Mouse (Mus musculus): ENCODE results near the gene Ttll5. TPM values are rescaled to one million over a fixed set of nuclear protein-coding genes. Genes with fewer than 3 reads are reported as not detected.

Gene Ttll5
- total and polyA plus RNA-seq, 2 experiments from 2014 or later = 6.3 to 16.8 TPM

DNA sequence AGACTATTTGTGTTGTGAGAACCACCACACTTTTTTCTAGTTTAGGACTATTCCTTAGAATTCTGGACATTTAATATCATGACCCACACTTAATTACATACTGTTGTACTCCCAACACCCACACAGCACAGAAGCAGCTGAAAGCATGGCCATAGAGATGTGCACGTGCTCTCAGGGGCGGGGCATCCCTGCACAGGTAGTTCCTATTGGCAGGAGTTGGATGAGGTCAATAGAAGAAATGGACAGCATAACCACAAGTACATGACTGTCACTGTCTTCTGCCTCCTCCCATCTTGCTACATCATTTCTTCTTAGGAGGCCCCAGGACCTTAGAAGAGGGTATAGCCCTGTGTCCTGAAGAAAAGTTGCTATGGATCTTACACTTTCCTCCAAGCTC is 168.4 kb downstream of the Ttll5 start:
- Histone ChIP-seq H3K9me3 (replicated peaks; ENCODE audit: control insufficient read depth, low read length) (no peaks in the 10 kb centered on the region), H3K9ac (replicated peaks; ENCODE audit: low read depth, low read length) (no peak overlapping the region), H3K36me3 (replicated peaks; ENCODE audit: control insufficient read depth, insufficient read depth, low read length) (peaks cover 11% of the 10 kb centered on the region; the same call in 1 of the 2 replicates), H3K4me3 (ENCODE audit: low read depth, low read length) (no peak overlapping the region), H3K4me2 (ENCODE audit: low read depth, low read length) (no peak overlapping the region), H3K4me1 (ENCODE audit: control insufficient read depth, insufficient read depth) (0 out of 2 replicates have a peak, but pooled peaks cover 8% of the 10 kb centered on the region), H3K27ac (ENCODE audit: low read depth) (no peak overlapping the region), H3K27me3 (ENCODE audit: control insufficient read depth, insufficient read depth, low read length) (no peaks in the 10 kb centered on the region)
- TF ChIP-seq CTCF (IDR thresholded peaks at IDR 0.05; ENCODE audit: low read depth) (no peak), EP300 (IDR thresholded peaks at IDR 0.05; ENCODE audit: low read depth) (no peak)
- 90% methylated on average over 2 of the region's 2 CpGs for WGBS
- no peak for DNase-seq (ENCODE audit: low spot score)
- ATAC-seq (ENCODE audit: insufficient read depth, low read depth) = no peak

DNA sequence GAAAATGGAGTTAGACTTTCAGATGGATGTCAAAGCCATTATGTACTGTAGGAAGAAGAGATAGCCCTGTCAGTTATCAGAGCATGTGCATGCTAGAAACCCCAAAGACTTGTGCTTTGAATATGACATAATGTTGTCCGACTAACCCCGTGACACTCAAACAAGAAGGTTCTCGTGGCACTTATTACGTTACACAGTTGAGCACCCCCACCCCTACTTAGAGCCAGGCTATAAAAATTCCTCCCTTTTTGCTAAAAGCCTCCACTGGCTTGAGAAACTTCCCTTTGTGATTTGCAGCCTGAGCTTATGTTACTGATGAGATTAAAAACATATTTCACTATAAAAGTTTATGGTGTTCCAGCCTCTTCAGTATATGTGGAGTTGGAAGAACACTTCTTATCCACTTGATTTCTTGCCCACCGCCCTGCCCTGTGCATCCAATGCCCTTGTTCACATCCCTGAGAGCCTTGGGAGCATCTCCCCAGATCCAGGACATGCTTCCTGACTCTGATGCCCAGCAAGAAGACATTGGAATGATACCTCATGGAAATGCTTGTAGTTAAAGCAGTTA is 169.4 kb downstream of the Ttll5 start:
- ATAC-seq (ENCODE audit: insufficient read depth, low read depth) (no peak), DNase-seq (ENCODE audit: low spot score) (no peak)
- Histone ChIP-seq H3K4me2 (ENCODE audit: low read depth, low read length) (no peak overlapping the region), H3K27ac (ENCODE audit: low read depth) (no peak overlapping the region), H3K9ac (replicated peaks; ENCODE audit: low read depth, low read length) (no peak overlapping the region), H3K4me3 (ENCODE audit: low read depth, low read length) (no peak overlapping the region), H3K27me3 (ENCODE audit: control insufficient read depth, insufficient read depth, low read length) (no peaks in the 10 kb centered on the region), H3K9me3 (replicated peaks; ENCODE audit: control insufficient read depth, low read length) (no peaks in the 10 kb centered on the region), H3K36me3 (replicated peaks; ENCODE audit: control insufficient read depth, insufficient read depth, low read length) (peaks cover 11% of the 10 kb centered on the region; the same call in 1 of the 2 replicates), H3K4me1 (ENCODE audit: control insufficient read depth, insufficient read depth) (0 out of 2 replicates have a peak, but pooled peaks cover 3% of the 10 kb centered on the region)
- 76% methylated on average over 5 of the region's 5 CpGs for WGBS
- TF ChIP-seq EP300 (IDR thresholded peaks at IDR 0.05; ENCODE audit: low read depth) (no peak), CTCF (IDR thresholded peaks at IDR 0.05; ENCODE audit: low read depth) (no peak)

GRCm38 (mm10) chr12:86000641-86001073 is 176.2 kb downstream of the Ttll5 start:
- peaks cover 14% of the 10 kb centered on the region for H3K4me1 ChIP-seq (ENCODE audit: control insufficient read depth, insufficient read depth)
- H3K27ac ChIP-seq (ENCODE audit: low read depth) = peak overlapping the region; percentile 82
- H3K4me2 ChIP-seq (ENCODE audit: low read depth, low read length) = peak overlapping the region; percentile 22
- H3K9me3 ChIP-seq (replicated peaks; ENCODE audit: control insufficient read depth, low read length) = no peaks in the 10 kb centered on the region
- H3K9ac ChIP-seq (replicated peaks; ENCODE audit: low read depth, low read length) = no peak overlapping the region; the same call in 1 of the 2 replicates
- H3K27me3 ChIP-seq (ENCODE audit: control insufficient read depth, insufficient read depth, low read length) = no peaks in the 10 kb centered on the region
- ATAC-seq (ENCODE audit: insufficient read depth, low read depth) (peak; percentile 89), DNase-seq (ENCODE audit: low spot score) (peak; percentile 89)
- 9% methylated on average over 9 of the region's 9 CpGs for WGBS
- no peak for TF ChIP-seq CTCF (IDR thresholded peaks at IDR 0.05; ENCODE audit: low read depth)
- TF ChIP-seq EP300 (IDR thresholded peaks at IDR 0.05; ENCODE audit: low read depth) = no peak
- H3K36me3 ChIP-seq (replicated peaks; ENCODE audit: control insufficient read depth, insufficient read depth, low read length) = peaks cover 11% of the 10 kb centered on the region; the same call in 1 of the 2 replicates
- no peak overlapping the region for H3K4me3 ChIP-seq (ENCODE audit: low read depth, low read length)

GRCm38 (mm10) chr12:86001120-86001655 is 176.7 kb downstream of the Ttll5 start:
- no peak overlapping the region for H3K4me3 ChIP-seq (ENCODE audit: low read depth, low read length)
- peaks cover 11% of the 10 kb centered on the region; the same call in 1 of the 2 replicates for H3K36me3 ChIP-seq (replicated peaks; ENCODE audit: control insufficient read depth, insufficient read depth, low read length)
- ATAC-seq (ENCODE audit: insufficient read depth, low read depth) (peak; percentile 52), DNase-seq (ENCODE audit: low spot score) (peak; percentile 26)
- H3K9me3 ChIP-seq (replicated peaks; ENCODE audit: control insufficient read depth, low read length) = no peaks in the 10 kb centered on the region
- no peaks in the 10 kb centered on the region for H3K27me3 ChIP-seq (ENCODE audit: control insufficient read depth, insufficient read depth, low read length)
- peaks cover 14% of the 10 kb centered on the region for H3K4me1 ChIP-seq (ENCODE audit: control insufficient read depth, insufficient read depth)
- TF ChIP-seq CTCF (IDR thresholded peaks at IDR 0.05; ENCODE audit: low read depth) = no peak
- no peak overlapping the region; the same call in 1 of the 2 replicates for H3K9ac ChIP-seq (replicated peaks; ENCODE audit: low read depth, low read length)
- 27% methylated on average over 7 of the region's 7 CpGs for WGBS
- H3K27ac ChIP-seq (ENCODE audit: low read depth) = peak overlapping the region; percentile 82
- peak overlapping the region; percentile 22 for H3K4me2 ChIP-seq (ENCODE audit: low read depth, low read length)

DNA sequence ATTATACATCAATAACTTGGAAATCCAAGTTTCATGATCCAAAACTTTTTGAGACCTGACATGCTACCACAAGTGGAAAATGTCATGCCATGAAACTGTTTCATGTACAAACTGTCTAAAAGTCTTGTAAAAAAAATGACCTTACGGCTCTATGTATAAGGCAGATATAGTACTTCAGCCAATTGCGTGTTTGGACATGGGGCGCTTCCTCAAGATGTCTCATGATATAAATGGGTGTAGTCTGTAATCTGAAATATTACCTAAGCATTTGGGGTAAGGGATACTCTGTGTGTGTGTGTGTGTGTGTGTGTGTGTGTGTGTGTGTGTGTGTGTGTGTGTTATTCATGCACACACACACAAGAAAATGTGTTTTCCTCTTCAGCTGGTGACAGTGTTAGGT is 180.2 kb downstream of the Ttll5 start:
- Histone ChIP-seq H3K36me3 (replicated peaks; ENCODE audit: control insufficient read depth, insufficient read depth, low read length) (no peaks in the 10 kb centered on the region), H3K4me1 (ENCODE audit: control insufficient read depth, insufficient read depth) (peaks cover 24% of the 10 kb centered on the region), H3K4me3 (ENCODE audit: low read depth, low read length) (no peak overlapping the region), H3K27ac (ENCODE audit: low read depth) (no peak overlapping the region), H3K27me3 (ENCODE audit: control insufficient read depth, insufficient read depth, low read length) (no peaks in the 10 kb centered on the region), H3K4me2 (ENCODE audit: low read depth, low read length) (no peak overlapping the region), H3K9ac (replicated peaks; ENCODE audit: low read depth, low read length) (no peak overlapping the region), H3K9me3 (replicated peaks; ENCODE audit: control insufficient read depth, low read length) (no peaks in the 10 kb centered on the region)
- no peak for ATAC-seq (ENCODE audit: insufficient read depth, low read depth)
- WGBS = 94% methylated on average over 3 of the region's 3 CpGs
- TF ChIP-seq CTCF (IDR thresholded peaks at IDR 0.05; ENCODE audit: low read depth) (no peak), EP300 (IDR thresholded peaks at IDR 0.05; ENCODE audit: low read depth) (no peak)
- DNase-seq (ENCODE audit: low spot score) = no peak

Measured in heart, postnatal 0 days (tissue).